8 mouse cellular contexts compared by ENCODE assay signal in genomic region chr7:28380237-28381016, GRCm38 (mm10). TPM values are rescaled to one million over a fixed set of nuclear protein-coding genes. Genes with fewer than 3 reads are reported as not detected.
A peak's percentile ranks its signal among the peaks of the same experiment; 100 is the strongest.
DNase-seq lines count a peak whose midpoint lies in the region; ATAC-seq and TF ChIP-seq lines count a peak whose summit lies in the region.

Gene Zfp36 (minus strand): TSS chr7:28380253.

- in situ Hi-C loops in CH12.LX (cut with MboI; ENCODE audit: low pct_ligation_motif_present, low pct_unique_long_range_greater_than_20kb, low sequenced_read_pairs) = no loop called here

- DNase-seq in adrenal gland, adult 18-20 months (ENCODE audit: low spot score in 2 of 2) = no peak
- DNase-seq in adrenal gland, adult (ENCODE audit: inconsistent age in 2 of 2, low spot score in 1 of 2) = no peak
- no peak for DNase-seq in CH12.LX (ENCODE audit: extremely low read depth)
- DNase-seq in forebrain, embryonic 11.5 days (ENCODE audit: low spot score) = no peak
- DNase-seq in hindbrain, postnatal 0 days (ENCODE audit: low spot score) = no peak
- DNase-seq in spleen, postnatal 4 days (ENCODE audit: low spot score in 2 of 2) = no peak
- no peak for DNase-seq in thymus, postnatal 14 days

- peak within 1 kb of the TSS; percentile 97 for H3K27ac ChIP-seq in CH12.LX (ENCODE audit: insufficient read depth, low read depth)
- peak within 1 kb of the TSS; percentile 66; the same call in 1 of the 2 replicates for H3K27ac ChIP-seq in forebrain, embryonic 11.5 days (ENCODE audit: low read depth, low read length)
- H3K27ac ChIP-seq in hindbrain, postnatal 0 days = peak within 1 kb of the TSS; percentile 78
- H3K27ac ChIP-seq in midbrain, embryonic 15.5 days = peak within 1 kb of the TSS; percentile 62

- ATAC-seq in forebrain, embryonic 11.5 days (replicated peaks; ENCODE audit: low FRiP score) = no peak
- ATAC-seq in hindbrain, postnatal 0 days = no peak
- no peak for ATAC-seq in midbrain, embryonic 15.5 days (replicated peaks)

- H3K4me1 ChIP-seq in CH12.LX (ENCODE audit: control insufficient read depth in 1 of 2, insufficient read depth in 2 of 2) = peaks cover 30 to 80% of the 10 kb centered on the region in 2 experiments
- peaks cover 31% of the 10 kb centered on the region for H3K4me1 ChIP-seq in forebrain, embryonic 11.5 days (replicated peaks; ENCODE audit: control insufficient read depth, insufficient read depth, low read length)
- H3K4me1 ChIP-seq in hindbrain, postnatal 0 days (ENCODE audit: insufficient read depth, low read length) = peaks cover 12% of the 10 kb centered on the region
- H3K4me1 ChIP-seq in midbrain, embryonic 15.5 days = peaks cover 42% of the 10 kb centered on the region

- dilution Hi-C loops in CH12.LX (cut with MboI; ENCODE audit: extremely low pct_ligation_motif_present, extremely low pct_unique_long_range_greater_than_20kb, low sequenced_read_pairs) = no loop called here

- WGBS in forebrain, embryonic 11.5 days = 57% methylated on average over 17 of the region's 17 CpGs
- WGBS in hindbrain, postnatal 0 days = 54% methylated on average over 17 of the region's 17 CpGs
- WGBS in midbrain, embryonic 15.5 days = 57% methylated on average over 17 of the region's 17 CpGs

- H3K79me2 ChIP-seq in CH12.LX (replicated peaks; ENCODE audit: control insufficient read depth, extremely low read depth, insufficient read depth, poor library complexity, severe bottlenecking) = peaks cover 27% of the 10 kb centered on the region

- H3K36me3 ChIP-seq in CH12.LX (replicated peaks in 1 of 2; ENCODE audit: control insufficient read depth in 1 of 2, insufficient read depth in 1 of 2, low read length in 1 of 2) = peaks cover 9 to 20% of the 10 kb centered on the region in 2 experiments
- H3K36me3 ChIP-seq in forebrain, embryonic 11.5 days (ENCODE audit: control insufficient read depth, insufficient read depth, low read length) = no peaks in the 10 kb centered on the region
- no peaks in the 10 kb centered on the region for H3K36me3 ChIP-seq in hindbrain, postnatal 0 days (ENCODE audit: insufficient read depth, low read length)
- H3K36me3 ChIP-seq in midbrain, embryonic 15.5 days (replicated peaks) = 0 out of 2 replicates have a peak, but pooled peaks cover 3% of the 10 kb centered on the region

- peak within 1 kb of the TSS; percentile 75 to 87 (median 84) for H3K4me3 ChIP-seq in CH12.LX (replicated peaks in 1 of 3; ENCODE audit: low read depth in 2 of 3, low read length in 2 of 3, poor library complexity in 1 of 3)
- H3K4me3 ChIP-seq in forebrain, embryonic 11.5 days (ENCODE audit: low read depth, low read length) = peak within 1 kb of the TSS; percentile 47
- H3K4me3 ChIP-seq in hindbrain, postnatal 0 days (ENCODE audit: low read length) = peak within 1 kb of the TSS; percentile 55
- peak within 1 kb of the TSS; percentile 43 for H3K4me3 ChIP-seq in midbrain, embryonic 15.5 days

- TF ChIP-seq RAD21 in CH12.LX (IDR thresholded peaks at IDR 0.05; ENCODE audit: low read depth, low read length) = no peak

- TF ChIP-seq EP300 in CH12.LX (IDR thresholded peaks at IDR 0.05; ENCODE audit: low read length) = 0 out of 2 replicates have a peak, but pooled peaks have one; percentile 31

- no peaks in the 10 kb centered on the region for H3K27me3 ChIP-seq in CH12.LX (replicated peaks)
- 0 out of 2 replicates have a peak, but pooled peaks cover 2% of the 10 kb centered on the region for H3K27me3 ChIP-seq in forebrain, embryonic 11.5 days (ENCODE audit: control insufficient read depth, insufficient read depth, low read length)
- no peaks in the 10 kb centered on the region for H3K27me3 ChIP-seq in hindbrain, postnatal 0 days (ENCODE audit: insufficient read depth, low read length)
- no peaks in the 10 kb centered on the region for H3K27me3 ChIP-seq in midbrain, embryonic 15.5 days (replicated peaks)

- no peak for TF ChIP-seq CTCF in CH12.LX (conservative IDR thresholded peaks at IDR 0.05 in 1 of 2, IDR thresholded peaks at IDR 0.05 in 1 of 2; ENCODE audit: low read depth in 2 of 2, low read length in 2 of 2)
- no peak for TF ChIP-seq CTCF in hindbrain, postnatal 0 days (IDR thresholded peaks at IDR 0.05; ENCODE audit: low read depth)

- no peaks in the 10 kb centered on the region for H3K9me3 ChIP-seq in CH12.LX (replicated peaks; ENCODE audit: low read length)
- H3K9me3 ChIP-seq in forebrain, embryonic 11.5 days (ENCODE audit: control insufficient read depth, low read length) = no peaks in the 10 kb centered on the region
- H3K9me3 ChIP-seq in hindbrain, postnatal 0 days (ENCODE audit: low read length) = no peaks in the 10 kb centered on the region
- no peaks in the 10 kb centered on the region for H3K9me3 ChIP-seq in midbrain, embryonic 15.5 days

- TF ChIP-seq POLR2A in CH12.LX (IDR thresholded peaks at IDR 0.05; ENCODE audit: low read depth, low read length) = no peak

- H3K9ac ChIP-seq in CH12.LX (ENCODE audit: insufficient read depth, low read depth) = peak within 1 kb of the TSS; percentile 46
- H3K9ac ChIP-seq in forebrain, embryonic 11.5 days (ENCODE audit: low read length) = peak within 1 kb of the TSS; percentile 72
- H3K9ac ChIP-seq in hindbrain, postnatal 0 days (replicated peaks; ENCODE audit: low read length) = peak within 1 kb of the TSS; percentile 70
- H3K9ac ChIP-seq in midbrain, embryonic 15.5 days = peak within 1 kb of the TSS; percentile 52

- H3K4me2 ChIP-seq in CH12.LX (ENCODE audit: insufficient read depth, low read depth, poor library complexity, severe bottlenecking) = peak within 1 kb of the TSS; percentile 85
- peak within 1 kb of the TSS; percentile 78 for H3K4me2 ChIP-seq in forebrain, embryonic 11.5 days (ENCODE audit: low read depth, low read length, severe bottlenecking)
- H3K4me2 ChIP-seq in hindbrain, postnatal 0 days (ENCODE audit: low read depth, low read length) = peak within 1 kb of the TSS; percentile 78
- H3K4me2 ChIP-seq in midbrain, embryonic 15.5 days = peak within 1 kb of the TSS; percentile 58

TF ChIP-seq in CH12.LX, 34 proteins besides CTCF, POLR2A, EP300 and RAD21:
- TF ChIP-seq TBP (conservative IDR thresholded peaks at IDR 0.05; ENCODE audit: low read depth, low read length) (no peak), ETS1 (conservative IDR thresholded peaks at IDR 0.05; ENCODE audit: low read depth, low read length) (no peak), ZKSCAN1 (IDR thresholded peaks at IDR 0.05; ENCODE audit: borderline replicate concordance, low read depth, low read length) (no peak), JUN (IDR thresholded peaks at IDR 0.05; ENCODE audit: insufficient read depth, low read depth, low read length) (no peak), TCF12 (IDR thresholded peaks at IDR 0.05; ENCODE audit: low read depth, low read length) (no peak), JUND (conservative IDR thresholded peaks at IDR 0.05; ENCODE audit: low read depth, low read length) (no peak), IRF4 (IDR thresholded peaks at IDR 0.05; ENCODE audit: low read depth, low read length) (peak; percentile 16; the same call in 1 of the 2 replicates), SIN3A (IDR thresholded peaks at IDR 0.05; ENCODE audit: low read length) (0 out of 2 replicates have a peak, but pooled peaks have one; percentile 50), MXI1 (IDR thresholded peaks at IDR 0.05; ENCODE audit: low read depth, low read length) (peak; percentile 20; the same call in 1 of the 2 replicates), ZMIZ1 (IDR thresholded peaks at IDR 0.05; ENCODE audit: low read depth, low read length) (no peak), NELFE (IDR thresholded peaks at IDR 0.05; ENCODE audit: low read depth, low read length) (0 out of 2 replicates have a peak, but pooled peaks have one; percentile 26), KAT2A (IDR thresholded peaks at IDR 0.05; ENCODE audit: insufficient replicate concordance, low read length) (no peak), ZC3H11A (IDR thresholded peaks at IDR 0.05; ENCODE audit: low read depth, low read length) (no peak), E2F4 (IDR thresholded peaks at IDR 0.05; ENCODE audit: insufficient replicate concordance, low read depth, low read length) (no peak), NRF1 (IDR thresholded peaks at IDR 0.05; ENCODE audit: low read depth, low read length) (no peak), ZNF384 (IDR thresholded peaks at IDR 0.05; ENCODE audit: low read depth, low read length) (peak; percentile 92), RCOR1 (conservative IDR thresholded peaks at IDR 0.05; ENCODE audit: low read depth, low read length) (no peak), PAX5 (IDR thresholded peaks at IDR 0.05; ENCODE audit: low read length) (no peak), USF1 (IDR thresholded peaks at IDR 0.05; ENCODE audit: low read depth, low read length) (no peak), UBTF (IDR thresholded peaks at IDR 0.05; ENCODE audit: low read depth, low read length) (no peak), MAX (IDR thresholded peaks at IDR 0.05; ENCODE audit: low read length) (no peak), SMC3 (IDR thresholded peaks at IDR 0.05; ENCODE audit: low read depth, low read length) (no peak), GABPA (IDR thresholded peaks at IDR 0.05; ENCODE audit: insufficient replicate concordance, low read depth, low read length) (no peak), MAZ (IDR thresholded peaks at IDR 0.05; ENCODE audit: low read depth, low read length) (no peak), HCFC1 (IDR thresholded peaks at IDR 0.05; ENCODE audit: low read depth, low read length) (no peak), USF2 (conservative IDR thresholded peaks at IDR 0.05; ENCODE audit: low read depth, low read length) (no peak), ELF1 (IDR thresholded peaks at IDR 0.05; ENCODE audit: low read depth, low read length) (no peak), POLR2AphosphoS2 (IDR thresholded peaks at IDR 0.05; ENCODE audit: low read depth, low read length) (no peak), MEF2A (IDR thresholded peaks at IDR 0.05; ENCODE audit: borderline replicate concordance, low read depth, low read length) (peak; percentile 22; the same call in 1 of the 2 replicates), MYC (IDR thresholded peaks at IDR 0.05; ENCODE audit: low read depth, low read length) (no peak), MAFK (IDR thresholded peaks at IDR 0.05; ENCODE audit: insufficient replicate concordance, low read length) (no peak)

RNA-seq across cellular contexts. Expression of gene Zfp36, which starts in this region (rescaled TPM):
- 10 to 100 TPM; 15.5 to 16.5 TPM for total RNA-seq in adrenal gland, adult 18-20 months (2021)
- total RNA-seq in CH12.LX (2012; rRNA removed) = 2.8 and 3.5 TPM in 2 replicates
- total RNA-seq in CH12.LX (2014; rRNA removed) = 1.1 and 1.9 TPM in 2 replicates
- 8.9 and 9.9 TPM in 2 replicates for polyA plus RNA-seq in CH12.LX (2012; ENCODE audit: insufficient read length, low read depth)
- polyA plus RNA-seq in forebrain, embryonic 11.5 days (2014; fragmentation: Nextera tagmentation; extraction: Ambion mirVana) = 4.5 and 5.2 TPM in 2 replicates
- total RNA-seq in hindbrain, postnatal 0 days (2014; rRNA removed) = 2.1 and 3.9 TPM in 2 replicates
- 3.0 and 3.4 TPM in 2 replicates for polyA plus RNA-seq in hindbrain, postnatal 0 days (2015; fragmentation: Nextera tagmentation; extraction: Ambion mirVana)
- polyA plus RNA-seq in midbrain, embryonic 15.5 days (2015; fragmentation: Nextera tagmentation; extraction: Ambion mirVana) = 3.2 and 3.3 TPM in 2 replicates
